Comparison of ENCODE assay signal across 26 mouse cellular contexts in the genomic region with DNA sequence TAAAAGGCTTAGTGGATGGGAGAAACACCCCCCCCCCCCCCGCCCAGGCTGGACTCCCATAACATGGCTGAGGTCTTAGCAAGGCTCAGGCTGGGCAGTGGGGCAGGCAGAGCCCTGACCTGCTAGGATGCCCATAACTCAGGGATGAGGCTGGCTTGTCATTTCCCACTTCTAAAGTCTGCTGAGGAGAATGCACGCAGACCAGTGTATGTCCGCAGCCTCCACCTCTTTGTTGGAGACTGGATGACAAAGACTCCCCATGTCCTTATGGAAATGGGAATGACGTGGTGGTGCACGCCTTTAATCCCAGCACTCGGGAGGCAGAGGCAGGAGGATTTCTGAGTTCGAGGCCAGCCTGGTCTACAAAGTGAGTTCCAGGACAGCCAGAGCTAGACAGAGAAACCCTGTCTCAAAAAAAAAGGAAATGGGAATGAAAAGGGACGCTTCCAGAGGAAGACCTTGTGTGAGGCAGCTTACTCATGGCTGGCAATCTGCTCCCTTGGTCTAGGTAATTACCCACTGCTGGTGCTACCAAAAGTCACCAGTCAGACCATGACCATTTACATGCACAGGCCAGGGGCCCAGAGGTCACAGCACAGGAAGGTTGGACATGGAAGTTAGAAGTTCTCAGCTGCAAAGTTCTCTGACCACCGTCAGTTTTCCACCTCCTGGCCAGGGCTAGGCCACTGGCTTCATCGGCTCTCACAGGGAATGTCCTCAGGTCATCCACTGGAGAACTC. TPM values are rescaled to one million over a fixed set of nuclear protein-coding genes. Genes with fewer than 3 reads are reported as not detected.
DNase-seq lines count a peak whose midpoint lies in the region.
"Had no signal": no experiment of that assay in that cellular context is flagged by ENCODE, and none has a peak within 500 bp of the region (broad histone marks: within the 10 kb centered on the region; RNA-seq: fewer than 3 reads in every experiment).

No protein-coding gene starts in this region.

- no peaks in the 10 kb centered on the region for H3K27me3 ChIP-seq in heart, embryonic 10.5 days (ENCODE audit: insufficient read depth, poor library complexity, severe bottlenecking)
- H3K27me3 ChIP-seq: CH12.LX; forebrain, embryonic 13.5 days; hindbrain, embryonic 12.5 days; limb, embryonic 12.5 days had no signal

- intact Hi-C loops in heart, postnatal 10 days (cut with DNase I) = loop anchor here (5.0 kb wide), 1 partner anchor 131 kb away; no protein-coding TSS in a partner anchor

- WGBS in heart, embryonic 10.5 days = 89% methylated on average over 9 of the region's 10 CpGs

- no peaks in the 10 kb centered on the region for H3K9me3 ChIP-seq in heart, embryonic 10.5 days
- H3K9me3 ChIP-seq: embryonic facial prominence, embryonic 10.5 days; forebrain, embryonic 13.5 days; hindbrain, embryonic 12.5 days; limb, embryonic 12.5 days; liver, embryonic 12.5 days; megakaryocyte, embryonic 14.5 days had no signal

- H3K4me1 ChIP-seq in heart, embryonic 10.5 days = peaks cover 68% of the 10 kb centered on the region

- H3K36me3 ChIP-seq in heart, embryonic 10.5 days = 0 out of 2 replicates have a peak, but pooled peaks cover 4% of the 10 kb centered on the region
- H3K36me3 ChIP-seq: embryonic facial prominence, embryonic 10.5 days; hindbrain, embryonic 12.5 days; limb, embryonic 12.5 days; liver, embryonic 12.5 days had no signal

- H3K4me3 ChIP-seq in heart, embryonic 10.5 days = 0 out of 2 replicates have a peak overlapping the region, but pooled peaks have one; percentile 28
- H3K4me3 ChIP-seq: embryonic facial prominence, embryonic 10.5 days; forebrain, embryonic 13.5 days; hindbrain, embryonic 12.5 days; limb, embryonic 12.5 days; liver, embryonic 12.5 days had no signal

- DNase-seq in cerebellum, adult 8-10 months = peak; percentile 36
- no peak for DNase-seq in cerebellum, postnatal 10 days
- DNase-seq in heart, embryonic 10.5 days (ENCODE audit: low spot score) = no peak
- no peak for DNase-seq in heart, postnatal 10 days
- DNase-seq in heart, postnatal 4 days = peak; percentile 7
- DNase-seq in heart, adult 18-20 months = no peak
- peak; percentile 17 for DNase-seq in 3T3-L1 (ENCODE audit: low read depth, low spot score)
- DNase-seq in left cerebral cortex, adult 11 months (ENCODE audit: low spot score) = no peak
- DNase-seq: lung, adult 2 months had no signal

- H3K27ac ChIP-seq in heart, embryonic 10.5 days = peak overlapping the region; percentile 69
- H3K27ac ChIP-seq: embryonic facial prominence, embryonic 10.5 days; forebrain, embryonic 13.5 days; hindbrain, embryonic 12.5 days; limb, embryonic 12.5 days; liver, embryonic 12.5 days had no signal

RNA-seq across cellular contexts. Expression of gene Ppfia4, which starts 0.8 kb away (rescaled TPM):
- polyA plus RNA-seq in heart, embryonic 10.5 days (2016; fragmentation: Nextera tagmentation; extraction: Ambion mirVana) = 8.5 and 16.0 TPM in 2 replicates
- total RNA-seq in heart, postnatal 10 days (2021) = 1 to 10 TPM; 3.4 to 3.7 TPM
- total RNA-seq in heart, postnatal 4 days (2021) = 1 to 10 TPM; 7.3 to 9.2 TPM
- 1 to 10 TPM; 1.1 to 1.5 TPM for total RNA-seq in heart, adult 18-20 months (2021)
- total RNA-seq: MEL had no signal

RNA-seq across cellular contexts. Expression of gene Tmem183a, which starts 28.2 kb away (rescaled TPM):
- 81.9 and 95.9 TPM in 2 replicates for polyA plus RNA-seq in heart, embryonic 10.5 days (2016; fragmentation: Nextera tagmentation; extraction: Ambion mirVana)
- 10 to 100 TPM; 24.2 to 25.7 TPM for total RNA-seq in heart, postnatal 10 days (2021)
- 10 to 100 TPM; 33.8 to 42.5 TPM for total RNA-seq in heart, postnatal 4 days (2021)
- total RNA-seq in heart, adult 18-20 months (2021) = 10 to 100 TPM; 11.1 to 14.2 TPM

RNA-seq across cellular contexts. Expression of gene Myog, which starts 43.8 kb away (rescaled TPM):
- polyA plus RNA-seq in heart, embryonic 10.5 days (2016; fragmentation: Nextera tagmentation; extraction: Ambion mirVana) = 0.86 and 2.3 TPM in 2 replicates
- not detected for total RNA-seq in heart, postnatal 10 days (2021)
- total RNA-seq in heart, postnatal 4 days (2021) = under 1 TPM; 0.48 to 0.52 TPM
- total RNA-seq in heart, adult 18-20 months (2021) = not detected
- total RNA-seq: adrenal gland, postnatal 14 days; CH12.LX; common myeloid progenitor, adult 5-6 weeks; layer of hippocampus, postnatal 10 days; MEL; neutrophil, adult 5-6 weeks had no signal
- polyA plus RNA-seq: forebrain, embryonic 13.5 days; intestine, embryonic 14.5 days had no signal

RNA-seq across cellular contexts. Expression of gene 4933406M09Rik, which starts 52.2 kb away (rescaled TPM):
- not detected in 2 replicates for polyA plus RNA-seq in heart, embryonic 10.5 days (2016; fragmentation: Nextera tagmentation; extraction: Ambion mirVana)
- total RNA-seq in heart, postnatal 10 days (2021) = not detected
- total RNA-seq in heart, postnatal 4 days (2021) = not detected
- total RNA-seq in heart, adult 18-20 months (2021) = not detected
- total RNA-seq: adrenal gland, postnatal 14 days; CH12.LX; common myeloid progenitor, adult 5-6 weeks; gastrocnemius, postnatal 36 days; layer of hippocampus, postnatal 10 days; MEL had no signal
- polyA plus RNA-seq: embryonic facial prominence, embryonic 10.5 days; forebrain, embryonic 13.5 days; frontal cortex, adult 2 months; hindbrain, embryonic 12.5 days; intestine, embryonic 14.5 days; kidney, embryonic 14.5 days; limb, embryonic 12.5 days; liver, embryonic 12.5 days; lung, adult 2 months; midbrain, embryonic 16.5 days had no signal

Comparison
In these comparisons a context has a peak if more than half of its experiments do, and no peak if none do; other contexts are left out.
1. DNase-seq: peak in cerebellum, adult 8-10 months (single experiment), heart, postnatal 4 days (single experiment) and 3T3-L1 (single experiment); none in cerebellum, postnatal 10 days (0 of 2), heart, embryonic 10.5 days (single experiment), heart, postnatal 10 days (0 of 2), heart, adult 18-20 months (0 of 2) and left cerebral cortex, adult 11 months (single experiment).